Mouse (Mus musculus) hindbrain, embryonic 10.5 days (tissue): ENCODE data around the gene Mum1. TPM values are rescaled to one million over a fixed set of nuclear protein-coding genes. Genes with fewer than 3 reads are reported as not detected.

ENCODE experiments used
- DNase-seq: peaks from one replicate; pipeline ENCODE4 v3.0.0-alpha.2; 2017; ENCODE audit warnings: low spot score
- H3K27ac ChIP-seq: fragments of 300-500 bp; sonication (generic); 2 replicates; pipeline ENCODE4 v1.5.1; 2016; ENCODE audit warnings: mild to moderate bottlenecking, moderate library complexity
- H3K27me3 ChIP-seq: fragments of 300-500 bp; sonication (generic); 2 replicates; pipeline ENCODE4 v1.6.1; 2016; ENCODE audit warnings: mild to moderate bottlenecking; ENCODE audit not compliant: poor library complexity, insufficient read depth, severe bottlenecking
- H3K36me3 ChIP-seq: fragments of 300-500 bp; sonication (generic); 2 replicates; pipeline ENCODE4 v1.6.1; 2016; ENCODE audit warnings: mild to moderate bottlenecking, moderate library complexity
- H3K4me1 ChIP-seq: fragments of 300-500 bp; sonication (generic); replicated peaks from 2 replicates; pipeline ENCODE4 v1.6.1; 2016; ENCODE audit warnings: mild to moderate bottlenecking
- H3K4me3 ChIP-seq: fragments of 300-500 bp; sonication (generic); 2 replicates; pipeline ENCODE4 v1.5.1; 2016; ENCODE audit warnings: mild to moderate bottlenecking, moderate library complexity
- H3K9me3 ChIP-seq: fragments of 300-500 bp; sonication (generic); 2 replicates; pipeline ENCODE4 v1.6.1; 2016; ENCODE audit warnings: mild to moderate bottlenecking, moderate library complexity
- WGBS: fragments of 180-500 bp; shearing (Covaris S2); methylation state at CpG from one replicate; pipeline ENCODE4 v1.1.7; 2016; 5-methylcytosine and 5-hydroxymethylcytosine counted together
- polyA plus RNA-seq: library from polyadenylated mRNA; unstranded; fragments of >200 nt; fragmentation: Nextera tagmentation; extraction: Ambion mirVana; gene quantifications from 2 replicates; pipeline ENCODE4 v1.2.1, GENCODE M21; 2016

Gene Mum1
- polyA plus RNA-seq, 1 experiment from 2014 or later = 63.6 TPM

DNA sequence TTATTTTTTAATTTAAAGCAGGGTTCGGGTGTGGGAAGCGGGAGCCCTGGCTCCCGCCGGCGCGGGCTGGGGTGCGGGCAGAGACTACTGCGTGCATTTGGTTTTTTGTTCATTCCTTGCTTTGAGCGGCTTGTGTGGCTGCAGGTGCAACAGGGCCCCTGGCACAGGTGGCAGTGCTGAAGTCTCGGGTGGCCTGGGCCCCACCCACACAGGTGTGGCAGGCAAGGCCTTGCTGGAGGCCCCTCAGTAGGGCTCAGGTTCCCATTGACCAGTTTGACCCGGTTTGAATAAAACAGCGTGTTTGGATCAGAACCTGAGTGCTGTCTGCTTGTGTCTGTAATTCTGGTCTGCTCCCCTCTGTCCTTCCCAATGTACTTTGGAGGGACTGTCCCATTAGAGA is 61.9 kb downstream of the Mum1 start:
- H3K36me3 ChIP-seq = peaks cover 67% of the 10 kb centered on the region
- WGBS = 95% methylated on average over 12 of the region's 12 CpGs
- H3K4me3 ChIP-seq = no peak overlapping the region
- H3K4me1 ChIP-seq = peaks cover 12% of the 10 kb centered on the region
- 0 out of 2 replicates have a peak overlapping the region, but pooled peaks have one; percentile 35 for H3K27ac ChIP-seq
- no peaks in the 10 kb centered on the region for H3K9me3 ChIP-seq
- H3K27me3 ChIP-seq = no peaks in the 10 kb centered on the region
- DNase-seq = no peak

DNA sequence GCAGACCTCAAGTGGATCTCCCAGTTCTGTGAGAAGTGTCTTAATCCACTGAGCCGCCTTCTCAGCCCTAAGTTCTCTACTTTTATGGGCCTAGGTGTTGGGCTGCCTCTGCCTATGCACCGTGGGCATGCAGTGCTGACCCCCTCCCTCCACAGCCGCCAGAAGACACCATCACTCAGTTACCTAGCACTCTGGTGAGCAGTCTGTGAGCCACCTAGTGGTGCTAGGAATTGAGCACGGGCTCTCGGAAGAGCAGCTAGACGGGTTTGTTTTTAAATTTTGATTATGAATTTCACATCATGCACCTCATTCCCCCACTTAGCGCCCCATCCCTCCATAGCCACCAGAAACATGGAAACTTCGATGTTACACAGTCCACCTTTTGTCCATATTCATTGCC is 62.4 kb downstream of the Mum1 start:
- no peak overlapping the region for H3K4me3 ChIP-seq
- H3K36me3 ChIP-seq = peaks cover 67% of the 10 kb centered on the region
- no peaks in the 10 kb centered on the region for H3K27me3 ChIP-seq
- DNase-seq = no peak
- 66% methylated on average over 8 of the region's 8 CpGs for WGBS
- H3K9me3 ChIP-seq = no peaks in the 10 kb centered on the region
- peaks cover 17% of the 10 kb centered on the region for H3K4me1 ChIP-seq
- H3K27ac ChIP-seq = no peak overlapping the region

DNA sequence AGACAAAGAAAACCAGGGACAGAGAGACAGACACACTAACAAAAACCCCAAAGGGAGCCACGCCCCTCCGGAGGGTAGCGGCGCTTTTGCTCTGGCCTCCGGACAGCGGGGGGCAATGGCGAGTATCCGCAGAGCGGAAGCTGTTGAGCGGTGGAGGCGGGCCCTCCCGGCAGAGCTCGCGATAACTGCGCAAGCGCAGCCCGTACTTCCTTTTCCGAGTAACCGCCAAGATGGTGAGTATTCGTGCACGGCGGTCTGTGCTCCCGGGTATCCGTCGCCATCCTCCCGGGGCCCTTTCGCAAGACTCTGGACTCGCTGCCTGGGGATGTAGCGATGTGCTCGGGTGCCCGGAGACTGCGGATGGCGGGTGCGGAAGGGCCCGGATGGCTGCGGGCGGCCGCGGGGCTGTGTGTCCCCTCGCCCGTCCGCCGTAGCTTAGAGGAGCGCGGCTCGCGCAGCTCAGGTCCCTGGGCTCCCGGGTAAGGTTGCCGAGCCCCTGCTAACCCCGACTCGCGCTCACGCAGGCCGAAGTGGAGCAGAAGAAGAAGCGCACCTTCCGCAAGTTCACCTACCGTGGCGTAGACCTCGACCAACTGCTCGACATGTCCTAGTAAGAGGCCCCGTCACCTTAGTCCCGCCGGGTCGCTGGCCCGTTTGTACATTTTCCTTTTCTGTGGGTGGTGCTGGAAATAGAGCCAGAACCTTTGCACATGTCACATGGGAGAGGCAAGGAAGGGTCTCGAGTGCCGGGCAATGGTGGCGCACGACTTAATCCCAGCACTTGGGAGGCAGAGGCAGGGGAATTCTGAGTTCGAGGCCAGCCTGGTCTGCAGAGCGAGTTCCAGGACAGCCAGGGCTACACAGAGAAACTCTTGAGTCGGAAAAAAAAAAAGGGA is 66.3 kb downstream of the Mum1 start, which contains the start of gene Rps15:
Rps15 (plus strand) TSS at position 203 of the 896 bp plus-strand sequence.
- WGBS = under 1% methylated on average over 72 of the region's 72 CpGs
- peaks cover 51% of the 10 kb centered on the region for H3K4me1 ChIP-seq
- peaks cover 10% of the 10 kb centered on the region for H3K27me3 ChIP-seq
- H3K36me3 ChIP-seq = peaks cover 43% of the 10 kb centered on the region
- DNase-seq = peak; percentile 97
- peak within 1 kb of the TSS; percentile 99 for H3K27ac ChIP-seq
- no peaks in the 10 kb centered on the region for H3K9me3 ChIP-seq
- H3K4me3 ChIP-seq = peak within 1 kb of the TSS; percentile 88

DNA sequence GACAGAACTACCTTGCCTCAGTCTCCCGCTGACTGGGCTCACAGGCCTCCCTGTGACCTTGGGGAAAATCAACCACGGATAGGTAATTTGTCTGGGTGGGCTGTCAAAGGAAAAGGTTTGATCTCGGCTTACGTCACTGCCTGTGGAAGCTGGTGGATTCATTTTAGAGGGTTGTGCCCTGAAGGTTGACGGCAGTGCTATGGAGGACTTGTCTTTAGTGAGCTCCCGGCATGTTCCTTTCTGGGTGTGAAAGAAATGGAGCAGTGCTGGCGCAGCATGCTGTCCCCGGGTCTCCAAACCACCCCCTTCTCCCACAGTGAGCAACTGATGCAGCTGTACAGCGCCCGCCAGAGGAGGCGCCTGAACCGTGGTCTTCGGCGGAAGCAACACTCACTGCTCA is 67.1 kb downstream of the Mum1 start:
- no peaks in the 10 kb centered on the region for H3K9me3 ChIP-seq
- 34% methylated on average over 14 of the region's 14 CpGs for WGBS
- peak overlapping the region; percentile 99 for H3K27ac ChIP-seq
- H3K27me3 ChIP-seq = peaks cover 18% of the 10 kb centered on the region
- no peak for DNase-seq
- peaks cover 59% of the 10 kb centered on the region for H3K4me1 ChIP-seq
- peak overlapping the region; percentile 88 for H3K4me3 ChIP-seq
- peaks cover 35% of the 10 kb centered on the region for H3K36me3 ChIP-seq

Other genes starting within 250 kb of the Mum1 start
- gene Tmem259, start 242.1 kb upstream of the Mum1 start, polyA plus RNA-seq = 11.8 and 13.1 TPM in 2 replicates
- 201 and 223 TPM in 2 replicates for gene Cnn2, start 237.8 kb upstream of the Mum1 start, polyA plus RNA-seq
- gene Abca7, start 229.9 kb upstream of the Mum1 start, polyA plus RNA-seq = 4.4 and 6.0 TPM in 2 replicates
- 8.4 and 9.0 TPM in 2 replicates for gene Arhgap45, start 209.8 kb upstream of the Mum1 start, polyA plus RNA-seq
- 261 and 268 TPM in 2 replicates for gene Polr2e, start 186.6 kb upstream of the Mum1 start, polyA plus RNA-seq
- gene Gpx4, start 179.3 kb upstream of the Mum1 start, polyA plus RNA-seq = 681 and 705 TPM in 2 replicates
- 16.8 and 17.2 TPM in 2 replicates for gene Sbno2, start 120.9 kb upstream of the Mum1 start, polyA plus RNA-seq
- gene Stk11, start 110.6 kb upstream of the Mum1 start, polyA plus RNA-seq = 18.5 and 21.1 TPM in 2 replicates
- 484 and 504 TPM in 2 replicates for gene Atp5d, start 87.8 kb upstream of the Mum1 start, polyA plus RNA-seq
- 7.1 and 15.0 TPM in 2 replicates for gene Cbarp, start 85.6 kb upstream of the Mum1 start, polyA plus RNA-seq
- gene Midn, start 78.2 kb upstream of the Mum1 start, polyA plus RNA-seq = 22.3 and 24.6 TPM in 2 replicates
- 95.3 and 153 TPM in 2 replicates for gene Cirbp, start 60.4 kb upstream of the Mum1 start, polyA plus RNA-seq
- gene 1600002K03Rik, start 53.5 kb upstream of the Mum1 start, polyA plus RNA-seq = 12.9 and 14.4 TPM in 2 replicates
- 41.3 and 43.7 TPM in 2 replicates for gene Efna2, start 47.0 kb upstream of the Mum1 start, polyA plus RNA-seq
- gene Ndufs7, start 22.7 kb downstream of the Mum1 start, polyA plus RNA-seq = 303 and 313 TPM in 2 replicates
- gene Gamt, start 34.6 kb downstream of the Mum1 start, polyA plus RNA-seq = 38.3 and 45.1 TPM in 2 replicates
- gene Dazap1, start 35.1 kb downstream of the Mum1 start, polyA plus RNA-seq = 51.0 and 51.2 TPM in 2 replicates
- gene Rps15, start 66.0 kb downstream of the Mum1 start, polyA plus RNA-seq = 971 and 1,039 TPM in 2 replicates
- gene Apc2, start 69.5 kb downstream of the Mum1 start, polyA plus RNA-seq = 30.4 and 86.1 TPM in 2 replicates
- 55.6 and 60.9 TPM in 2 replicates for gene 2310011J03Rik, start 94.1 kb downstream of the Mum1 start, polyA plus RNA-seq
- gene Pcsk4, start 103.1 kb downstream of the Mum1 start, polyA plus RNA-seq = 3.3 and 3.9 TPM in 2 replicates
- gene Reep6, start 103.5 kb downstream of the Mum1 start, polyA plus RNA-seq = 7.2 and 11.2 TPM in 2 replicates
- gene Adamtsl5, start 122.0 kb downstream of the Mum1 start, polyA plus RNA-seq = 0.45 and 1.3 TPM in 2 replicates
- gene Plk5, start 130.0 kb downstream of the Mum1 start, polyA plus RNA-seq = 0.22 and 0.44 TPM in 2 replicates
- gene Mex3d, start 161.2 kb downstream of the Mum1 start, polyA plus RNA-seq = 7.2 and 8.8 TPM in 2 replicates
- gene Mbd3, start 173.1 kb downstream of the Mum1 start, polyA plus RNA-seq = 341 and 365 TPM in 2 replicates
- 648 and 654 TPM in 2 replicates for gene Uqcr11, start 180.4 kb downstream of the Mum1 start, polyA plus RNA-seq
- 191 and 198 TPM in 2 replicates for gene Tcf3, start 207.2 kb downstream of the Mum1 start, polyA plus RNA-seq